Mouse (Mus musculus) CD4-positive, CD25-positive, alpha-beta regulatory T cell, adult 4 months (primary cell): ENCODE results near the gene Serpina3f. TPM values are rescaled to one million over a fixed set of nuclear protein-coding genes. Genes with fewer than 3 reads are reported as not detected.
"Not testable (repeated sequence)": the region's sequence is repeated elsewhere in the genome, so short reads cannot be mapped to it uniquely, and the experiment has no call there.

Source experiments
- ATAC-seq: one replicate; pipeline ENCODE4 v1.8.0; 2017
- polyA plus RNA-seq, 2 experiments: library from polyadenylated mRNA; unstranded; fragments of 100-300 nt; shearing (Covaris generic); gene quantifications; one replicate each; pipeline ENCODE4 v1.2.1; 2017

Serpina3f gene
- polyA plus RNA-seq: 10 to 100 TPM in 1 of 2 experiments, 1 to 10 TPM in 1; 7.0 to 13.5 TPM

- ATAC-seq: no peak
These were observed at the start of gene Serpina3f for GRCm38 (mm10) chr12:104214445-104214753. TSS of gene Serpina3f (plus strand) at chr12:104214544.

GRCm38 (mm10) chr12:104174747-104175146 is 39.6 kb upstream of the Serpina3f start:
- ATAC-seq: no peak

DNA sequence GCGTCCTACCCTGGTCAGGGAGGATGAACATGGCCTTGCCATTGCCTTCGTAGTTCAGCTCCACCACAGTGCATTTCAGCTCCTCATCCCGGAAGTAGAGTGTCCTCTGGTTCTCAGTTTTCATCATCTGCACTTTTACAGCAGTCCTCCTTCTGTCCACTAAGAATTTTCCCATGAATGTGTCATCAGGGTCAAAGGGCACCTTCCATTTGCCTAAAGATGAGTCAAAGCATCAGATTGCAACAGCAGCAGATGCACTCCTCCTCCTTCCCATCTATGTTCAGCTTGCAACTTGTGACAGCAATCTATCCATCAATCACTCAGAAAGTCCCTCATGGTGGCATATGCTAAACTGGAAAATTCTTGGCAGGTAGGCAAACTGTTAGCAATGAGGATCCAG is 38.7 kb upstream of the Serpina3f start:
- no peak for ATAC-seq

DNA sequence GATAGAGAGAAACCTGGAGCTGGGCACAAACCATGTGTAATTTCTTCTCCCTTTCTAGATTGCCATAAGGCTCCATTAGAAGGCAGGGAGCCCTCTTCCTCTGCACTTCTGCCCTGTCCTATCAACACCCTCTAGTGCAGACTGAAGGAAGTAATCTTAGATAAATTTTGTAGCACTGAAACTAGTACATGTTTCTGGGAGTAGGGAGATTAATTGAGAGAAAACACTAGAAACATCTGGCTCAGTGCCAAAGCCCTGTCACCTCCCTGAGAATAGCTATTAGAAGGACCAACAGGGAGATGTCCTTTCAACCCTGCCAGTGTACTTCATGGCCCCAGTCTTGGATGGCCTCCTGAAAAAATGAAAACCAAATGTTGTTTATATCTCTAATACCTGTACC is 35.8 kb upstream of the Serpina3f start:
- no peak for ATAC-seq

DNA sequence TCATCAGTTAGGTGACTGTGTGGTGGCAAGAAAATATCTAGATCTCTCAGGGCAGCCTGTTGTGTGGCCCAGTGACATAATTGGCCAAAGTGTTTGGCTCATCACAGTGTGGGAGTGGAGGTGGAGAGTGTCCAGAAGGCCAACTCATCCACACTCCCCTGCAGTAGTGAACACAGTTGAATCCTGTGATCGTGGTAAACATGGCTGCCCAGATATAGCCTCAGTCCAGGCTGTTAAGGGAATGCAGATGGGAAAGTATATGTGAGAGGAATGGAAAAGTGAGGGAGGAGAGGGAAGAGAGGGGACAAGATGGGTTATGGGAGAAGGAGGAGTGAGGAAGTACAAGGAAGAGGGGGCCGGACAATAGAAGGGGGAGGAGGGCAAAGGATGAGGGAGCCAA is 35.4 kb upstream of the Serpina3f start:
- no peak for ATAC-seq

DNA sequence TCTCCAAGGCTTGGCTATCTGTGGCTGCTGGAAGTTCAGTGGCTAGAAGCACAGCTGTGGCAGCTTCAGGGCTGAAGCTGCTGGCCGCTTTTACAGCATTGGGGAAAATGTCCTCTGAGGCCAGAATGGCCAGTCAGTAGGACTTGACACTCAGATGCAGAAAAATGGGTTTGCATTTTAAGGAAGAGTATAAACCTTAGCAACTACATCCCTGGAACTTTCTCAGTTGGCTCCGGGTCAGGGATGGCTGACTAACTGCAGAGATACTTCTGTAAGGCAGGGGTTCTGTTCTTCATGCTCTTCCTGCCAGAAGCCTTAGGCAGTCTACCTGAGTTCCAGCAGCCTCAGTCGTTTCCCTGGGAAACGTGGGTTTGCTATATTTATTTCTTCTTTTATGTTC is 29.3 kb upstream of the Serpina3f start:
- no peak for ATAC-seq

GRCm38 (mm10) chr12:104186041-104186581 is 28.2 kb upstream of the Serpina3f start:
- no peak for ATAC-seq

GRCm38 (mm10) chr12:104189246-104189645 is 25.1 kb upstream of the Serpina3f start:
- no peak for ATAC-seq

DNA sequence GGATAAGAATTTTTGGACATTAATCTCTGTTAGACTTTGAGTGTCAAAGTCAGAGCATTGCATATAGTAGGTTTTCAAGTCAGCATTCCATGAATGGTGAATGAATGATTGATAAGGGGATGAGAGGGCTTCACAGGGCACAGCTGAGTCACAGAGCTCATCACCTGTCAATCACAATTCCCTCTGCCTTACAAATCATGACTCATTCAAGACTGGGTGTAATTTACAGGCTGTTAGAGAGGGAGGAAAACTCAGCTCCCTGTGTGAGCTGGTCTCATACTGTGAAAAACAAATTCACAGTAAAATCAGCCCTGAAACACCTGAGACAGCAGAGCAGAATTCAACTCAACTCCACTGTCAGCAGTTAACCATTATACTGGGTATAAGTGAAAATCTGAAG is 23.5 kb upstream of the Serpina3f start:
- ATAC-seq: no peak

DNA sequence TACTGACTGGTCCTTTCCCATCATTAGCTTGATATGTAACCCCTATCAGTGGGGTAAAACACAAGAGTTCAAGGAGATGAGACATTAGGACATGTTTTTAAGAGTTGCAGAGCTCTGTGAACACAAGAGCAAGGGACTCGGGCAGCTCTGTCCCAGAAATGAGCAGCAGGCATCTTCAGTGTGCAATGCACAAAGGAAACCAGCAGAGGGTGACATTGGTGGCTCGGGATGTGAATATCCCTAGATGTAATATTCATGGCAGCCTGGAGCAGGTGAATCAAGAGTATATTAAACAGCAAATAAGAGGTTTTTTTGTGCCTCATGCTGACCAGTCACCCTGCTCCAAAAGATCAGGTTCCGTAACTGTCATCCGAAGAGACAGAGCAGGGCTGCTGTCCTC is 5.2 kb upstream of the Serpina3f start:
- ATAC-seq: no peak

DNA sequence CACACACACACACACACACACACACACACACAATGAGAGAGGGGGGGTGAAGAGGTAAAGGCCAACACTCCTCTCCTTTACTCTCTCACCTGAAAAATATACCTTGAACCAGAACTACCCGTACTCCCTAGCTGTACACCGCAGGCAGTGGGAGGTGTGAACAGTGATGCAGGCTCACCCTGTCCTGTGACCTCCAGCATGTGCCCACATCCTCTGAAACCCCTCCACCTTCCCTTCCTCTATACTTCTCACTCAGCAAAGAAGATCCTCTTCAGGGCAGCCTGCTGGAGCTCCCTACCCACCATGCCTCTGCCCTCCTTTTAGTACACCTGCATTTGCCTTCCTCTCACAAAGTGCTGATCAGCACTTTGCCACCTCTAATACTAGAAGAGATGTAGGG is 4.5 kb upstream of the Serpina3f start:
- peak; percentile 86 for ATAC-seq

GRCm38 (mm10) chr12:104213689-104214444 is 477 bp upstream of the Serpina3f start:
- peak; percentile 52 for ATAC-seq

DNA sequence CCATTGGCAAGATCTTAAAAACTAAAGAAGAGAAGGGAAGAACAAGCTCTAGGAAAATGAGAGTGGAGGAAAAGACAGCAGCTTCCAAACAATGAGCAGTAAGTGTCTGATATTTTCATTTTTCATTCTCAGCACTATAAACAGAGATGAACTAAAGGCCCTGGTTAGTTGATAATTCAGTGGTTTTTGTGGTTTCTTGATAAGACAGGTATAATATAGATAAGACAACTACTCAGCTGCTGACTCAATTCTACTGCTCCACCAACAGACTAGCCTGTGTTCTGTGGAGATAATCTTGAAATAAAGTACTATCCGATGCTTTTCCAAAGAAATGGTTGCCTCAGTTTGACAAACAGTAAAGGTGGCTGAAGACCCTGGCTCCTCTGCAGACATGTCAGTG is 905 bp downstream of the Serpina3f start:
- ATAC-seq: peak; percentile 53

- ATAC-seq: no peak
These were observed 7.3 kb downstream of the Serpina3f start for GRCm38 (mm10) chr12:104221616-104222015.

- no peak for ATAC-seq
These were observed 9.3 kb downstream of the Serpina3f start for GRCm38 (mm10) chr12:104223690-104224089.

- ATAC-seq: no peak
These were observed 10.4 kb downstream of the Serpina3f start for GRCm38 (mm10) chr12:104224598-104225300.

DNA sequence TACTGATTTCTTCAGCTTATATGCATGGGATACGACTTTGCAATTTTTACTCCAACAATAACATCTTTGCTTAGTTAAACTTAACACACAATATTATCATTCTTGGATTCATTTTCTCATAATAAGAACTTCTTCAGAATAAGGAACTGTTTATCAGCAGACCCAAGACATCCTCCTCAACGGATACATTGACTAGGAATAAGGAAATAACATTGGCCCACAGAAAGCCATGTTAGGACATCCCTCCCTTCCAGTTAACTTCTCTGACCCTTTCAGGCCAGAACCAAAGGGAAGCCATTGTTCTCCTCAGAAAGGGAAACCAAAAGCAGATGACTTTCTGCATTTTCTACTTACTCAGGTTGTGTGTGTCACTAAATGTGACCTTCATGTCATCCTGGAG is 16.4 kb downstream of the Serpina3f start:
- ATAC-seq: no peak

GRCm38 (mm10) chr12:104235915-104236314 is 21.6 kb downstream of the Serpina3f start, which contains the start of gene Serpina3g:
TSS of gene Serpina3g (plus strand) at chr12:104236245.
- peak; percentile 85 for ATAC-seq

DNA sequence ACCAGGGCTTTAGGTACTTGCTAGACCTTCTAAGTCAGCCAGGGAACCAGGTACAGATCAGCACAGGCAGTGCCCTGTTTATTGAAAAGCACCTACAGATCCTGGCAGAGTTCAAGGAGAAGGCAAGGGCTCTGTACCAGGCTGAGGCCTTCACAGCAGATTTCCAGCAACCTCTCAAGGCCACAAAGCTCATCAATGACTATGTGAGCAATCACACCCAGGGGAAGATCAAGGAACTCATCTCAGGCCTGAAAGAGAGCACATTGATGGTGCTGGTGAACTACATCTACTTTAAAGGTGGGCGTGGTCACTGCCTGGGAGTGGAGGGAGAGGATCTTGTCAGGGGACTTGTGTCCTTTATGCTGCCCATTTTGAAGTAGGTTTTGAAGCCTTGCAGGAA is 23.7 kb downstream of the Serpina3f start:
- not testable (repeated sequence) for ATAC-seq

- no peak for ATAC-seq
These were observed 29.0 kb downstream of the Serpina3f start for GRCm38 (mm10) chr12:104243307-104243706.

GRCm38 (mm10) chr12:104245092-104245491 is 30.7 kb downstream of the Serpina3f start:
- no peak for ATAC-seq

DNA sequence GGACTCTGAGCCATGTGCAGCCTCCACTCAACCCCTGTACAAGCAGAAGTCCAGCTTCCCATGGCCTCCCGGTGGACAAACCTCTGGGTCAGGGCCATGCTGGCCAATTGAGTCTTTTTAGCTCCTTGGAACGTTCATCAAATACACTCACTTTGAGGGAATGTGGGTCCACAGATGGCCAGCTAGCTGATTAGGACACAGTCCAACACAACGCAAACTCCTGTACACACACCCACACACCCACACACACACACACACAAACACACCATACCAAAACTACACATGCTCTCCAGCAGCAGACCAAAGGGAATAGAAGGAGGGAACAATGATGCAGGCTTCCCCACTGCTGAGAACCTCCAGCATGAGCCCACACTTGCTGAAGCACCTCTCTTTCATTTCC is 31.3 kb downstream of the Serpina3f start:
- no peak for ATAC-seq

DNA sequence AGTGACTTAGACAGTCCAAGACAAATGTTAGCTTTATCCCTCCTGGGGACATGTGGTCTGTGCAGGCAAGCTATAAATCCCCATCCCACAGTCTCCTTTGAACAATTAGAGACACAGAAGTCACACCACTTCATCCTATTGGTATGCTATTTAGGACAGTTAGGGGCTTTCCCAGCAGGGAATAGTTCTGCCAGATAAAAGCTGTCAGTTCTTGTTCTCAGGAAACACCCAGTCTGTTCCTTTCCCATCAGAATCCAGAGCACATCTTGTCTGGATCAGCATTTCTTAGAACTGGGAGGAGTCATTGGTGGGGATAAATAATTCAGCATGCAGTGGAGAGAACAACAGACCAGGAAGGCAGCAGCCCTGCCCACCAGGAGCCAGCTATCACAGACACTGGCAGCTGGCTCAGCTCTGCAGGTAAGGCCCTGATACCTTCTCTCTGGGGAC is 33.2 kb downstream of the Serpina3f start:
- ATAC-seq: no peak

GRCm38 (mm10) chr12:104248231-104248630 is 33.9 kb downstream of the Serpina3f start:
- no peak for ATAC-seq
